Mouse (Mus musculus) skeletal muscle tissue, adult 2 months (tissue): ENCODE results near the gene Bmp3.

Source experiments
- DNase-seq: peaks from one replicate; pipeline ENCODE4 v3.0.0-alpha.2; 2012; ENCODE audit warnings: low read depth, low spot score

Gene Bmp3

GRCm38 (mm10) chr5:98854264-98854626 is at the start of gene Bmp3:
Gene Bmp3, plus strand, starts transcription at chr5:98854415.
- DNase-seq, result no peak

DNA sequence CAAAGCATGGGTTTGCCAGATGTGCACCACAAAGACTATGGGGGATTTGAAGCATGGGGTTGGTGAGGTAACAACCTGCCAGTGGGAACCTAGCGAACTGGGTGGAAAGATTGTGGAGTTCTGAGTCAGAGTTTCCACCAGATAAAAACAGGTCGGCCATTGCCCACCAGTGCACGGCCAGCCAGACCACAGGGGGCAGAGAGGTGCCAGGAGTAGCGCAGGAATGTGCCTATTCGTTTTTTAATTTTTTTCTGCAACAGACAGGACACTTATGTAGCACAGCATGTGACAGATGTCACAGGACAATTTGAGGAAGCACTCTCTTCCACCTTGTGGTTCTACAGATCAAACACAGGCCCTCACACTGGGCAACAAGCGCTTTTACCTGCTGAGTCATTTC is 49.5 kb upstream of the Bmp3 start:
- DNase-seq, result no peak

DNA sequence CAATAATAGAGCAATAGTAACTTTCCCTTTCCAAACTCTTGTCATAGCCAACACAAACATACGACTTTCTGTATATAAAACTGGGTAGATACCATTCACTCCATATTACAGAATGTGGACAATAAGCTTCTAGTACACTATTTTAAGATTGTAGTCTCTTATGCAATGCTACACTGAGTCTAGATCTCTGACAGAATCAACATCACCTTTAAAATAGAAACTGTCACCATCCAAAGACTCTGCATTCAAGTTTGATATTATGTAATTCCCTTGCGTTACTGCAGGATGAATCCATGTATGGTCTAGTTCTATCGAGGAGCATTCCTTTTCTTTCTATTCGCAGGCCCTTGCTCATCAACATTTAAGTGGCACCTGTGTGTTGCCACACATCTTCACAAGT is 47.7 kb upstream of the Bmp3 start:
- DNase-seq, result no peak

DNA sequence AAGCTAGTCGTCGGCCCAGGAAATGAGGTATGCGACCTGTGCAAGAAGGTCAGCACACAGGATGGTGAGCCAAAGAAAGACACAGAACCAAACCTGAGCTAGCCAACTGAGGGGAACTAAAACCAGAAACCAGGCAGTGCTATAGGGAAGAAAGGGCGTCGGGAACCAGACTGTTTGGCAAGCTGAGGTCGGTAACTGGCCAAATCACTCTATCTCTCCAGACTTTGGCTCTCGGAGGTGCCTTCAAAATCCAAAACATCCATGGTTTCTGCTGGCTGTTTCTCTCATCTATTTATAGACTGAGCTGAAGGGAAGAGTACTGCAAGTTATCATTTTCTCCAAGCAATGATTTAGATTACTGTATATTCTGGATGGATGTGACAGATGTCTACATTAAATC is 47.2 kb upstream of the Bmp3 start:
- DNase-seq, result no peak

GRCm38 (mm10) chr5:98807953-98808352 is 46.3 kb upstream of the Bmp3 start:
- no peak for DNase-seq

DNA sequence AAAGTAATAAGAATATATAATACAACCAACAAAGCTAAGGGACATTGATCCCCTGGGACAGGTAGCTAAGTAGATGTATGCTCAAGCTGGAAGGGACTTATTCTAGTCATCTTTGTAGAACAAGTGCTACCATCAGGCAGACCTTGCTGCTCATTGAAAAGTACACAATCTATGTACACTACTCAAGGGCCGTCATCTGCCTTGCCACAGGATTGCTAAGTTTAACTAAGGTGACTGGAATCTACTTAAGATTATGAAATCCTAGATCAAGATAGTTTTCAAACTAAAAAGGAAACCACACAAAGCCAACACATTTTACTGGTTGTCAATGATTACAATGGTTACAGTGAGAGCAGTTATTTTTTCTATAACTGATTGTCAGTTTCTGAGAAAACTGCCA is 41.8 kb upstream of the Bmp3 start:
- no peak for DNase-seq

- DNase-seq, result no peak
Observed at GRCm38 (mm10) chr5:98815269-98815668, 38.9 kb upstream of the Bmp3 start.

GRCm38 (mm10) chr5:98833760-98834159 is 20.5 kb upstream of the Bmp3 start:
- no peak for DNase-seq

GRCm38 (mm10) chr5:98834300-98834699 is 19.9 kb upstream of the Bmp3 start:
- no peak for DNase-seq

- no peak for DNase-seq
Observed at GRCm38 (mm10) chr5:98842600-98843310, 11.5 kb upstream of the Bmp3 start.

DNA sequence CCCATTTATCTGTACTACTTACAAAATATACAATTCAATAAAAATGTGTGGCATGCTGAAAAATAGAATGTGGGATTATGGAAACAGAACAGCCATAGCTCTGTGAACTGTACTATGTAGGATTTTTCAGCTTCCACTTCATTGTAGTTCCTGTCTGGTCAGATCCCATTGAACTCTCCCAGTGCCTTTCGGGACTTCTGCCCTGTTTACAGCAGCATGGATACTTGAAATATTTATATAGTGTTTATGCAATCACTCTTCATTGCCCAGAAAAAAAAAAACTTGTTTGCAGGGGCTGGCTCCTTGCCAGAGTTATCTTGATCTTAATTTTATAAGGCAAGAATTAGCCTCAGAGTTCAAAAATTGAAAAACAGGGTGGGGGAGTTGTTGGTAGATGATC is 9.6 kb upstream of the Bmp3 start:
- DNase-seq, result no peak

DNA sequence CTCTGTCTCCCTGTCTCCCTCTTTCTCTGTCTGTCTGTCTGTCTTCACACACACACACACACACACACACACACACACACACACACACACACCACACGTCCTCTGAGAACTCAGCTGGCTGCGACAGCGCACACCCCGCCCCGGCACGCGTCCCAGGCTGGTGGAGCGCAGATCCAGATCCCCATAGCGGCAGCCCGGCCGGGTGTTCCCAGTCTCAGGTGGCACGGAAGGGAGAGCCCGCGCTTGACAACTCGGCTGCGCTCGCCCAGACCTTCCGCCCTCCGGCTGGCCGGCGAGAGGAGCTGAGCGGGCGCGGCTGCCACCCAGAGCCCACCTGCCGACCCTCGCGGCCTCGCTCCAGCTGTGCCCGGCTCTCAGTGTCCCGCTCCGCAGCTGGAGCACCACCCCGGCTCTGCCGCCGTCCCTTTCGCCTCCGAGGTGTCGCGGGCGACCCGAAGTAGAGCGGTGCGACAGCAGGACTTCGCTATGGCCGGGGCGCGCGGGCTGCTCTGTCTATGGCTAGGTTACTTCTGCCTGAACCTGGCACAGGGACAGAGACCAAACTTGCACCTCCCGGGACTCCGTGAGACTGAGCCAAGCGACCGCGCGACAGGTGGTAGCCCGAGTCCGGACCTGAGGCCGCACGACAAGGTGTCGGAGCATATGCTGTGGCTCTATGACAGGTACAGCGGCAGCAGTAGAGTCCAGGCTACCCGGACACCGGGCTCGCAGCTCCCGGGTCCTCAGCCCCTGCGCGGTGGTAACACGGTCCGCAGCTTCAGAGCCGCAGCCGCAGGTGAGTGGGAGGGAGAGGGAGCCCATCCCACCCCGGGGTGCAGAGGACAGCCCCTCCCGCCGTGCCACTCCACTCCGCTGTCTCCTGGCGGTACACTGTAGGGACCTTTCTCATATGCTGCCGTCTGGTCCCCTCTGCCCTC is 681 bp downstream of the Bmp3 start:
- no peak for DNase-seq

GRCm38 (mm10) chr5:98855741-98856140 is 1.5 kb downstream of the Bmp3 start:
- no peak for DNase-seq

- DNase-seq, result no peak
Observed at GRCm38 (mm10) chr5:98856356-98856755, 2.1 kb downstream of the Bmp3 start.

- DNase-seq, result no peak
Observed at GRCm38 (mm10) chr5:98863891-98864290, 9.7 kb downstream of the Bmp3 start.

- DNase-seq, result no peak
Observed at GRCm38 (mm10) chr5:98865146-98865545, 10.9 kb downstream of the Bmp3 start.

DNA sequence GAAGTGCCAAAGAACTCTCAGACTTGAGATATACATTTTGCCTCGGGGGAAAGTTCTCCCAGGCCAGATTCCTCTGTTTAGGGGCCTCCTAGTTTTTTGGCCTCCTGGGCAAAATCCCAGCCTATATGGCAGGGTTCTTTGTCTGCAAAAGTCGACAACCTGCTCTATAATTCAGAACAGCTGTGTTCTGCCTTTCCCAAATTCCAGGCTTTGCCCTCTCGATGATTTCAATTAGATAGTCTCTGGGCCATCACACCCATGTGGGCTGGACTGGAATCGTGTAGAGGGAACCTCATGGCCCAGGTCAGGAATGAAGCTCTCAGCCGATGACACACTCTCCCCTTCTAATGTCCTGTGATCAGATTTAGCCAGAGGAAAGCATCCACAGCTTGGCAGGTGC is 21.8 kb downstream of the Bmp3 start:
- no peak for DNase-seq

DNA sequence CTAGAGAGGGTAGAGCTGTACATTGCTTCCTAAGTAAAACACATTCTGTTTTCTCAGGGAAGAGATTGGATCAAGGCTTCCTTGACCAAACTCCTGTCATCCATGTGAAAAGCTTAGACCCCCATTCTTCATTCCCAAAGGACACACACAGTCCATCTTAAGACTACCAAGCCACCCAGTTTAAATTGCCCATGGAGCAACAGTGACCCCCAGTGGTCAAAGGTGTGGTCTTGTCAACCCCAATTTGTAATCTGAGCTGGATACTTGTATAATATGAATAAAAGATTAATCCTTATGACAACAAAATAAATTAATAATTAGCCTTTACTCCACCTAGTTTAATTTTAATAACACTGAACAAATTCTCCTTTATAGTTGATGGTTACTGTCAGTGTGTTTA is 24.7 kb downstream of the Bmp3 start:
- DNase-seq, result no peak

DNA sequence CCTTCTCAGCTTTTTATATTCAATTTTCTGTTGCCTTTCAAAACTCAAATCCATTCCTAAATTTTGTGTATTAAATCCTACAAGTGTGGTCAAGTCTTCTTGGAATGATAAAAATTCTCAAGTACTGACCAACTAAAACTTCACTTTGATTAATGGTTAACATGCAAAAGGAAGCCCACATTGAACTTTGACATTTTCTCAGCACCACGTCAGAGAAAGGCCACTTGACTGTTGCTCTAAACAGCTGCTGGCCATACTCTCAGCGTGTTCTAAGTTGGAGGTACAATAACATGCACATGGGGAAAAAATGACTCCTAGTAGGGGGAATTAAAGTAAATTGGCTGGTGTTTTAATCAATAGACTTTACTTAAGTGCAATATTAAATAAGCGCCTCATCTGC is 27.9 kb downstream of the Bmp3 start:
- DNase-seq, result no peak

DNA sequence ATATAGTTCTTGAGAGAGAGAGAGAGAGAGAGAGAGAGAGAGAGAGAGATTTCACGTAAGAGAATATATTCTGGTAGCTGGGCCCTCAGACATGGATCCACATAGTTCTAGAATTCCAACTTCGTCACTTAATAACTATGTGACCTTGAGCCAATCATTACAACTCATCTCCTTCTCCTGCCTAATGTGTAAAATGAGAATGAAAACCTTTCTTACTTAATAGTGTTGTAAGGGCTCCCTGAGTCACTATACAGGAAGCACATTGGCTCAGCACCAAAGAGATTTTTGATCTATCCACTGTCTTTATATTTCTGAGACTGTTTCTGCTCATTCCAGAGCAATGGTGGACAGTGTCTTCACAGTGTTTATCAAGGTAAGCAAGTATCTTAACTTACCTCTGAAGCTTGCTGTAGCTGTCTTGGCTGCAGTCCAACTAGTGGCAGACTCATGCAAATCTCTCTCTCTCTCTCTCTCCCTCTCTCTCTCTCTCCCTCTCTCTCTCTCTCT is 36.4 kb downstream of the Bmp3 start:
- DNase-seq, result no peak

- DNase-seq, result no peak
Observed at GRCm38 (mm10) chr5:98894281-98894680, 40.1 kb downstream of the Bmp3 start.

GRCm38 (mm10) chr5:98897946-98898345 is 43.7 kb downstream of the Bmp3 start:
- no peak for DNase-seq

DNA sequence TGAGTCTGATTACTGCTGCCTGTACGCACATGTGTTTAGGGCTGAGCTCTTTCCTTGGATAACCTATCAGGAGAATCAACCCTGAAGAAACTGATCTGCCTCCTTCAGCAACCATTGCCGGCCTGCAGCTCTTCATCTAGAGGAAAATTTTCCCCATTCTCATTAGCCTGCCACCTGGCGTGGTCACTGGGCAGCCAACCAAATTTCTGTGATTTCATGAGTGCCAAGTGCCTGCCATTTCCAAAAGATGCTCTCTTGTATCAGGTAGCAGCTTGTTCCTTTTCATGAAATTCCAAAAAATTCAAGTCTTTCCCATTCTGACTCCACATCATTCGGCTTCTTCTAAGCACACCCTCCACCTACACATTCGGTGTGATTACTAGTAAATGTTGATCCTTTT is 46.7 kb downstream of the Bmp3 start:
- DNase-seq, result no peak
